Mouse (Mus musculus) adrenal gland, adult 2 months (tissue): ENCODE data around the gene Ggt5. TPM values are rescaled to one million over a fixed set of nuclear protein-coding genes. Genes with fewer than 3 reads are reported as not detected.
A peak's percentile ranks its signal among the peaks of the same experiment; 100 is the strongest.
"Not testable (repeated sequence)": the region's sequence is repeated elsewhere in the genome, so short reads cannot be mapped to it uniquely, and the experiment has no call there.

Experiments
- DNase-seq: peaks from one replicate; pipeline ENCODE4 v3.0.0; 2021
- long read RNA-seq: library from polyadenylated mRNA; stranded (forward); transcript quantifications from one replicate; pipeline ENCODE4 v2.0.0, GENCODE M21; 2021
- polyA plus RNA-seq: library from polyadenylated mRNA; depleted of rRNA; stranded (reverse); fragments of >200 nt; gene quantifications from 2 replicates; pipeline ENCODE4 v1.2.3, GENCODE M21; 2012; rRNA removed
- total RNA-seq, 2 experiments: library from RNA; stranded (reverse); gene quantifications; 2 replicates each; pipeline ENCODE4 v1.2.3; 2021

The Ggt5 gene
- total RNA-seq (1 to 10 TPM; 5.4 to 7.1 TPM), polyA plus RNA-seq (52.7 and 56.5 TPM in 2 replicates)
- long read RNA-seq, full-length matches to known transcripts: 5 of 9 reads
- long read RNA-seq, partial matches to known transcripts: 4 of 9 reads
- long read RNA-seq, other reads (novel, unspliced or antisense): 0 of 9 reads

GRCm38 (mm10) chr10:75589129-75589528 lies at the start of gene Ggt5:
Gene Ggt5, plus strand, starts transcription at chr10:75589340.
- DNase-seq: peak; percentile 32

GRCm38 (mm10) chr10:75547901-75548300 lies 41.2 kb upstream of the Ggt5 start:
- no peak for DNase-seq

- DNase-seq: no peak
Observed at GRCm38 (mm10) chr10:75548486-75548885, 40.7 kb upstream of the Ggt5 start.

- DNase-seq: no peak
Observed at GRCm38 (mm10) chr10:75549886-75550285, 39.3 kb upstream of the Ggt5 start.

- no peak for DNase-seq
Observed at GRCm38 (mm10) chr10:75551175-75551574, 38.0 kb upstream of the Ggt5 start.

- DNase-seq: no peak
Observed at GRCm38 (mm10) chr10:75552106-75552505, 37.0 kb upstream of the Ggt5 start.

- DNase-seq: no peak
Observed at GRCm38 (mm10) chr10:75552701-75553450, 36.3 kb upstream of the Ggt5 start.

- peak; percentile 51 for DNase-seq
Observed at GRCm38 (mm10) chr10:75554090-75554489, 35.0 kb upstream of the Ggt5 start.

- DNase-seq: no peak
Observed at GRCm38 (mm10) chr10:75555557-75555956, 33.6 kb upstream of the Ggt5 start.

GRCm38 (mm10) chr10:75556026-75556425 lies 33.1 kb upstream of the Ggt5 start:
- no peak for DNase-seq

GRCm38 (mm10) chr10:75558515-75558914 lies 30.6 kb upstream of the Ggt5 start:
- DNase-seq: no peak

GRCm38 (mm10) chr10:75559041-75559675 lies 30.0 kb upstream of the Ggt5 start:
- no peak for DNase-seq

GRCm38 (mm10) chr10:75559676-75560548 lies 29.2 kb upstream of the Ggt5 start, which contains the start of gene Lrrc75b:
Gene Lrrc75b, minus strand, starts transcription at chr10:75560330.
- peak; percentile 79 for DNase-seq

GRCm38 (mm10) chr10:75560549-75560899 lies 28.6 kb upstream of the Ggt5 start:
- DNase-seq: no peak

- no peak for DNase-seq
Observed at GRCm38 (mm10) chr10:75561071-75561654, 28.0 kb upstream of the Ggt5 start, which contains the start of gene Ggt1. Gene Ggt1, plus strand, starts transcription at chr10:75561604.

- DNase-seq: no peak
Observed at GRCm38 (mm10) chr10:75562596-75562995, 26.5 kb upstream of the Ggt5 start.

- no peak for DNase-seq
Observed at GRCm38 (mm10) chr10:75564687-75565265, 24.4 kb upstream of the Ggt5 start.

- no peak for DNase-seq
Observed at GRCm38 (mm10) chr10:75565436-75565835, 23.7 kb upstream of the Ggt5 start.

GRCm38 (mm10) chr10:75565906-75566305 lies 23.2 kb upstream of the Ggt5 start:
- DNase-seq: no peak

GRCm38 (mm10) chr10:75566321-75566720 lies 22.8 kb upstream of the Ggt5 start:
- DNase-seq: no peak

- not testable (repeated sequence) for DNase-seq
Observed at GRCm38 (mm10) chr10:75566765-75567164, 22.4 kb upstream of the Ggt5 start.
